Mouse (Mus musculus) intestine, embryonic 16.5 days (tissue): ENCODE data around the gene Tssk3. TPM values are rescaled to one million over a fixed set of nuclear protein-coding genes. Genes with fewer than 3 reads are reported as not detected.
"Not testable (repeated sequence)": the region's sequence is repeated elsewhere in the genome, so short reads cannot be mapped to it uniquely, and the experiment has no call there.

Source experiments
- ATAC-seq: fragments of 200-750 bp; cut with Nextera tagmentation; 2 replicates; pipeline ENCODE4 v1.8.0; 2017; ENCODE audit warnings: moderate TSS enrichment, moderate library complexity
- H3K27ac ChIP-seq: fragments of 300-500 bp; sonication (generic); 2 replicates; pipeline ENCODE4 v1.5.1; 2014; ENCODE audit warnings: mild to moderate bottlenecking, low read length
- H3K27me3 ChIP-seq: fragments of 300-500 bp; sonication (generic); replicated peaks from 2 replicates; pipeline ENCODE4 v1.6.1; 2014; ENCODE audit warnings: low read length, control low read depth, mixed read lengths; ENCODE audit not compliant: control insufficient read depth, insufficient read depth
- H3K36me3 ChIP-seq: fragments of 300-500 bp; sonication (generic); 2 replicates; pipeline ENCODE4 v1.6.1; 2014; ENCODE audit warnings: low read length, control low read depth; ENCODE audit not compliant: control insufficient read depth, insufficient read depth
- H3K4me1 ChIP-seq: fragments of 300-500 bp; sonication (generic); 2 replicates; pipeline ENCODE4 v1.6.1; 2014; ENCODE audit warnings: low read length, control low read depth, mixed read lengths; ENCODE audit not compliant: control insufficient read depth, insufficient read depth
- H3K4me2 ChIP-seq: fragments of 300-500 bp; sonication (generic); 2 replicates; pipeline ENCODE4 v1.6.1; 2014; ENCODE audit warnings: low read depth, low read length, control low read depth
- H3K4me3 ChIP-seq: fragments of 300-500 bp; sonication (generic); 2 replicates; pipeline ENCODE4 v1.5.1; 2014; ENCODE audit warnings: mild to moderate bottlenecking, low read length
- H3K9ac ChIP-seq: fragments of 300-500 bp; sonication (generic); 2 replicates; pipeline ENCODE4 v1.6.1; 2014; ENCODE audit warnings: low read depth, low read length
- H3K9me3 ChIP-seq: fragments of 300-500 bp; sonication (generic); 2 replicates; pipeline ENCODE4 v1.6.1; 2016; ENCODE audit warnings: low read length, control low read depth; ENCODE audit not compliant: control insufficient read depth
- WGBS: fragments of 180-500 bp; shearing (Covaris S2); extraction: QIAGEN DNeasy Blood & Tissue Kit; methylation state at CpG from one replicate; pipeline ENCODE4 v1.1.7; 2014; 5-methylcytosine and 5-hydroxymethylcytosine counted together
- polyA plus RNA-seq: library from polyadenylated mRNA; unstranded; fragments of >200 nt; fragmentation: Nextera tagmentation; extraction: Ambion mirVana; gene quantifications from 2 replicates; pipeline ENCODE4 v1.2.1, GENCODE M21; 2015

The Tssk3 gene
- polyA plus RNA-seq, result not detected in 2 replicates

DNA sequence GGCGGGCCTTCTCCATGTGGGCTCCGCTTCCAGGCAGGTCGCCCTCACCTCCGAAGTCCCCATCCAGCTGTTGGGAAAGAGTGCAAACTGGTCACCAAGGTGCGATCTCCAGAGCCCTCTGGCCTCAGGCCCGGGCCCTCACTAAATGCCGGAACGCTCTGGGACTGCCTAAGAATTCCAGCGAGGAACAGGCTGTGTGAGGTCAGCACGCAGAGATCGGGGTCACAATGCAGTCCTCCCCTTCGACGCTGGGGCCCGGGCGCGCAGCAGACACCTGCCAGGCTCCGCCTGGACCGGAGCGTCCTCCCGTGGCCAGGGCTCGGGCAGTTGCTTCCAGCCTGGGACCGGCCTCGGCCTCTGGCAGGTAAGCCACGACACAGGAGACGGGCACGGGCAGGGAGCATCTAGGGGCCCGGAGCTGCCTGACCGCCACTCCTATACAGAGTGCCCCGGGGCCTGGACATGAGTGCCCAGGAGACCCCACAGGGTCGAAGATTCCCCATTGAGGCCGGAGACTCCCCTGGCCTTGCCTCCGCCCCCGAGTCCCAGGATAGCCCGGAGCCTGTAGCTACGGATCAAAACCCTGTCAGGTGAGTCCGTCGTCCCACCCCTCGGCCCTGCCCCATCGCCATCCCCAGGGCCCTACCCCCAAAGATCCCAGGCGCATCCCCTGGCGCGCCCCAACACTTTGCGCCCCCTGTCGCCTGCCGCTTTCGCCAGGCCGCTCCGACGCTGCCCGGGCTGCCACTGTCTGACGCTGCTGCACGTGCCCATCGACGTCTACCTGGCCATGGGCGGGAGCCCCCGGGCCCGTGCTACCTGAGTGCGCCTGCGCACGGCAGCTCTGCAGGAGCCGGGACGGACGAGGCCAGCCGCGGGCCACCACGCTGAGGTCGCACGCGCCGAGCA, at the start of gene Tssk3, which contains the start of gene Fam229a:
Tssk3 (minus strand) TSS at position 51 of the 909 bp plus-strand sequence.
Fam229a (plus strand) TSS at position 219 of the 909 bp plus-strand sequence.
- H3K4me3 ChIP-seq, result peak within 1 kb of the TSS; percentile 42
- no peaks in the 10 kb centered on the region for H3K9me3 ChIP-seq
- peaks cover 9% of the 10 kb centered on the region for H3K36me3 ChIP-seq
- peak within 1 kb of the TSS; percentile 63 for H3K4me2 ChIP-seq
- H3K9ac ChIP-seq, result peak within 1 kb of the TSS; percentile 56
- no peak within 1 kb of the TSS for H3K27ac ChIP-seq
- peaks cover 7% of the 10 kb centered on the region; the same call in 1 of the 2 replicates for H3K27me3 ChIP-seq
- peak; percentile 52 for ATAC-seq
- H3K4me1 ChIP-seq, result peaks cover 10% of the 10 kb centered on the region
- WGBS, result 5% methylated on average over 70 of the region's 70 CpGs

DNA sequence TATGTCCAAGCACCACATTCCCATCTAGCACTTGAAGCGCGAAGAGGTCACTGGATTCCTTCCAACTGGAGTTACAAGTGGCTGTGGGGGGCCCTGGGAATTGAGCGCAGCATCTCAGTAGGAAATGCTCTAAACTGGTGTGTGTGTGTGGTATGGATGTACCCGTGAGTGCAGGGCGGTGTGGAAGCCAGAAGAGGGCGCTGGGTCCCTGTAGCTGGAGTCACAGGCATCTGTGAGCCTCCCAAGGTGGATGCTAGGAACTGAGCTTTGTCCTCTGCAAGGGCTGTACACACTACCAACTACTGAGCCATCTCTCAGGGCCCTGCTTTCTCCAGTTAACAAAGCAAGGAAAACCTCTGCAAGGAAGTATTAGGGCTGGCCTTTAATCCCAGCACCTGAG, 49.2 kb upstream of the Tssk3 start:
- no peak overlapping the region for H3K4me2 ChIP-seq
- no peaks in the 10 kb centered on the region for H3K27me3 ChIP-seq
- no peak overlapping the region for H3K27ac ChIP-seq
- no peaks in the 10 kb centered on the region for H3K9me3 ChIP-seq
- no peak overlapping the region for H3K4me3 ChIP-seq
- H3K9ac ChIP-seq, result no peak overlapping the region
- 0 out of 2 replicates have a peak, but pooled peaks cover 3% of the 10 kb centered on the region for H3K36me3 ChIP-seq
- peaks cover 17% of the 10 kb centered on the region for H3K4me1 ChIP-seq
- 84% methylated on average over 6 of the region's 6 CpGs for WGBS
- ATAC-seq, result no peak

- ATAC-seq, H3K9me3 ChIP-seq, H3K4me2 ChIP-seq, H3K27ac ChIP-seq, H3K9ac ChIP-seq, H3K27me3 ChIP-seq, H3K4me1 ChIP-seq, H3K4me3 ChIP-seq: not testable (repeated sequence)
- 89% methylated on average over 5 of the region's 6 CpGs for WGBS
- H3K36me3 ChIP-seq, result peaks cover 12% of the 10 kb centered on the region
Measured at GRCm38 (mm10) chr4:129528901-129529300, 38.1 kb upstream of the Tssk3 start.

- WGBS, result 60% methylated on average over 3 of the region's 3 CpGs
- Histone ChIP-seq H3K27me3 (no peaks in the 10 kb centered on the region), H3K4me2 (no peak overlapping the region), H3K4me3 (no peak overlapping the region), H3K27ac (no peak overlapping the region), H3K9ac (no peak overlapping the region), H3K36me3 (peaks cover 20% of the 10 kb centered on the region), H3K4me1 (no peaks in the 10 kb centered on the region), H3K9me3 (no peaks in the 10 kb centered on the region)
- no peak for ATAC-seq
Measured at GRCm38 (mm10) chr4:129525889-129526288, 35.1 kb upstream of the Tssk3 start.

- Histone ChIP-seq H3K9me3 (no peaks in the 10 kb centered on the region), H3K4me2 (no peak overlapping the region), H3K4me3 (no peak overlapping the region), H3K4me1 (no peaks in the 10 kb centered on the region), H3K27me3 (no peaks in the 10 kb centered on the region), H3K9ac (no peak overlapping the region), H3K36me3 (peaks cover 20% of the 10 kb centered on the region), H3K27ac (no peak overlapping the region)
- no peak for ATAC-seq
- 91% methylated on average over 5 of the region's 5 CpGs for WGBS
Measured at GRCm38 (mm10) chr4:129525338-129525737, 34.5 kb upstream of the Tssk3 start.

DNA sequence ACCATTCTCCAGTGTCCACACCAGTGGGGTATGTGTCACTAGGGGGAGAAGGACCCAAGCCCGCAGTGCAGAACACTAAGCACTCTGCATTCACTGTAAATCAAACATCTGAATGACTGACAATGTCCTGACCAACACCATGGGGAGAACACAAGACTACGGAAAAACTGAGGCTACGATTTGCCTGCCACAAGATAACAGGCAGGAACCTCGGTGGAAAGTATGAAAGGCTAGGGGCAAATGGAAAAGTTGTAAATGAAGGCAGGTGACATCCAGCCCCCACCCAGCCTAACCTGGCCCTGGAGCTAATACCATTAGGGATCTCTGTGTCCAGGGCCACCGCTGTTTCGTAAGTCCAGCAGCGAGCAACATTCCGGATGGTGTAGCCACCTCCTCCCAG, 27.7 kb upstream of the Tssk3 start:
- 90% methylated on average over 8 of the region's 8 CpGs for WGBS
- H3K27me3 ChIP-seq, result no peaks in the 10 kb centered on the region
- H3K36me3 ChIP-seq, result peaks cover 21% of the 10 kb centered on the region
- peaks cover 10% of the 10 kb centered on the region for H3K4me1 ChIP-seq
- no peak overlapping the region for H3K4me3 ChIP-seq
- ATAC-seq, result no peak
- no peak overlapping the region for H3K27ac ChIP-seq
- no peak overlapping the region for H3K9ac ChIP-seq
- no peaks in the 10 kb centered on the region for H3K9me3 ChIP-seq
- no peak overlapping the region for H3K4me2 ChIP-seq

DNA sequence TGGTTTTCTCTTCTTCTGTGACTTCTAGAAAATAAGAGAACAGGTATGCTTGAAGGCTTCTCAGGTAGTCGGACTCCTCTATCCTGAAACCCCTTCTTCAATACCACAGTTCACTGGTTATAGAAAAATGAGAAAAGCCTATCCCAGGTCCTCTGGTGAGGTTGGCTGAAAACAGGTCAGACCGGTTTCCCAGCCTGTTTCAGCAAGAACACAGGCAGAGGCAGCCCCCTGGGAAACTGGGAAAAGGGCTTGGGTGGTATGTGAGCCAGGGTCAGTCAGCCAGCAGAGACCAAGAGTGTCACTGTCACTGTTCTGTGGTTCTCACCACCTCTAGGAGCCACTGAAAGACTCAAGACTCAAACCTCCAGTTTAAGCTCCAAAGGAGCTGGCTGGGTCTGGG, 26.1 kb upstream of the Tssk3 start:
- ATAC-seq, result peak; percentile 43; the same call in 1 of the 2 replicates
- 39% methylated on average over 2 of the region's 2 CpGs for WGBS
- Histone ChIP-seq H3K27me3 (no peaks in the 10 kb centered on the region), H3K4me2 (no peak overlapping the region), H3K9me3 (no peaks in the 10 kb centered on the region), H3K4me1 (peaks cover 15% of the 10 kb centered on the region), H3K36me3 (peaks cover 12% of the 10 kb centered on the region), H3K4me3 (no peak overlapping the region), H3K9ac (no peak overlapping the region), H3K27ac (peak overlapping the region; percentile 51)

DNA sequence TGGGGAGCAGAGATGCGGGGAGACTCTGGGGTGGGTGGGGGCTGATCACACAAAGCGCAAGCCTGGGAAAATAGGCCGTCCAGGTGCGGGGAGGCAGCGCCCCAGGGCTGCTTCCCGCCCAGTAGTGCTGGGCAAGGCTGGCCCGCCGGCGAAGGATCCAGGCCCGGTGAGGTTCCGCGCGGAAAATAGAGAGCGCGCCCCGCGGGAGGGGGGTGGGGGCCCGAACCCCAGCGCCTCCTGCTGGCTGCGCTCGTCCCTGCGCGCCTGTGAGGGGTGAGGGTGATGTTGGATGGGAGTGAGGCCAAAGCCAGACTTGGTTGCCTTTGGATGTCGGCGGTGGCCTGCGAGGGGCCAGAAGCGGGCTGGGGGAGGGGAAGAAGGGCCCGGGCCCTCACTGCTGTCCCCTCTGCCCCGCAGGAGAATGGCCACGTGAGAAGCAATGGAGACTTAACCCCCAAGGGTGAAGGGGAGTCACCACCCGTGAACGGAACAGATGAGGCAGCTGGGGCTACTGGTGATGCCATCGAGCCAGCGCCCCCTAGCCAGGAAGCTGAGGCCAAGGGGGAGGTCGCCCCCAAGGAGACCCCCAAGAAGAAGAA, 23.6 kb upstream of the Tssk3 start:
- H3K4me2 ChIP-seq, result peak overlapping the region; percentile 77
- H3K27ac ChIP-seq, result peak overlapping the region; percentile 85
- H3K4me1 ChIP-seq, result peaks cover 18% of the 10 kb centered on the region
- H3K9me3 ChIP-seq, result no peaks in the 10 kb centered on the region
- peaks cover 8% of the 10 kb centered on the region; the same call in 1 of the 2 replicates for H3K36me3 ChIP-seq
- peak; percentile 55 for ATAC-seq
- no peaks in the 10 kb centered on the region for H3K27me3 ChIP-seq
- peak overlapping the region; percentile 97 for H3K4me3 ChIP-seq
- H3K9ac ChIP-seq, result peak overlapping the region; percentile 99
- WGBS, result 0% methylated on average over 34 of the region's 35 CpGs

DNA sequence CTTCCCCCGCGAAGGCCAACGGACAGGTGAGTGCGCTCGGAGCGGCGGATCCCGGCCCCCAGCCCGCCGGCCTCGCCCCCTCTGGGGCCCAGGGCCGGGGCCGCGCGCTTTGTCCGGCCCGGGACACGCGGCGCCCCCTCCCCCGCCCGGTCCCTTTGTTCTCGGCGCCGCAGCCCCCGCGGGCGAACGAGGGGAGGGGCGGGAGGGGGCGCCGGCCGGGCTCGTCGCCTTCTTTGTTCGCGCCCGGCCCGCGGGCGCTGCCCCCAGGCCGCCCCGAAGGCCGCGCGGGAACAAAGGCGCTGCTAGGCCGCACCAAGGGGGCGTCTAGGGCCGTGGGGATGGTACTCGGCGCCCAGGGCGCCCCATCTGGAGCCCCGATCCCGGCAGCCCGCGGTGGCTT, 23.1 kb upstream of the Tssk3 start:
- H3K9me3 ChIP-seq, result no peaks in the 10 kb centered on the region
- H3K4me2 ChIP-seq, result peak overlapping the region; percentile 77
- peak overlapping the region; percentile 85 for H3K27ac ChIP-seq
- no peaks in the 10 kb centered on the region for H3K27me3 ChIP-seq
- H3K4me1 ChIP-seq, result peaks cover 21% of the 10 kb centered on the region
- peaks cover 8% of the 10 kb centered on the region; the same call in 1 of the 2 replicates for H3K36me3 ChIP-seq
- H3K9ac ChIP-seq, result peak overlapping the region; percentile 99
- H3K4me3 ChIP-seq, result peak overlapping the region; percentile 97
- peak; percentile 29 for ATAC-seq
- under 1% methylated on average over 42 of the region's 57 CpGs for WGBS
